Mouse (Mus musculus) stomach, postnatal 0 days (tissue): Measurements from ENCODE around the gene Rasl11a.

ENCODE experiments used
- CTCF ChIP-seq: IDR thresholded peaks from 2 replicates; pipeline ENCODE4 v1.5.1; 2016; ENCODE audit warnings: antibody characterized with exemption, low read depth, mild to moderate bottlenecking, moderate library complexity
- EP300 ChIP-seq: optimal IDR thresholded peaks from 2 replicates; pipeline ENCODE3; 2016; ENCODE audit warnings: antibody characterized with exemption

DNA sequence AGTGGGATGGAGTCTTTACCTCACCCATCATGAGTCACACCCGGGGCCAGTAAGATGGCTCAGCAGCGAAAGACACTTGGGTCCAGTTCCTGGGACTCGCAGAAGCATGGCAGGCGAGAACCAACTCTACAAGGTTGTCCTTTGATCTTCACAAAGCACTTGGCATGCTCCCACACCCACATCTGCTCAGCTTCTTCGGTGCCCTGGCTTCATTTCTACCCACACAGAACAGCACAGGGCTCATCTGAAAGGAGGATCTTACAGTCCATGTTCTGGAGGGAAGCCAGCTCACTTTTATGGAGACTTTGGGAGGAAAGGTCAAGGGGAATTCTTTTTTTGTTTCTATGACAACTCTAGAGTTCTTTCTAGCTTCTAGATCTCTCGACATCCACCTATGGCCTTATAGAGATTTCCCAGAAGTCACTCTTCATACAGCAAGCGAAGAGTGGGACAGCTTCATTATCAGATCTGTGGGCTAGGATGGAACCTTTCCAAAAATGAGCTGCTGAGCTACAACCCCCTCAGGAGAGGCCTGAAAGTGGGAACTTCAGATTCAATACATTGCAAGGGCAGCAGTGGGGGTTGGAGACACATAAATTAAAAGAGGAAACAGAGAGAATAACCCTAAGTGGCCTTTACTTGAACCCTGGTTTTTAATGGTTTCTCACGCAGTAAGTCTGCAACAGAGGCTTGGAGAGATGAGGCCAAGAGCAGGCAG, 25.8 kb upstream of the Rasl11a start:
- TF ChIP-seq CTCF = no peak
- TF ChIP-seq EP300 = no peak
